Mouse (Mus musculus) left cerebral cortex, postnatal 10 days (tissue): ENCODE data around the gene Ncan. TPM values are rescaled to one million over a fixed set of nuclear protein-coding genes. Genes with fewer than 3 reads are reported as not detected.

Source experiments
- DNase-seq, 2 experiments: peaks; one replicate each; pipeline ENCODE4 v3.0.0; 2021 to 2022; ENCODE audit warnings: low spot score in 2 of 2, mixed read lengths in 1 of 2; ENCODE audit errors: extremely low spot score in 1 of 2
- intact Hi-C: fragments of 180-260 bp; cut with DNase I; formaldehyde crosslinking; loops from one replicate; pipeline ENCODE4 v1.15.1; 2025
- total RNA-seq, 2 experiments: library from RNA; stranded (reverse); gene quantifications; 2 replicates each; pipeline ENCODE4 v1.2.3; 2021

Ncan gene
- total RNA-seq, 2 experiments from 2014 or later, result 392 to 416 TPM

DNA sequence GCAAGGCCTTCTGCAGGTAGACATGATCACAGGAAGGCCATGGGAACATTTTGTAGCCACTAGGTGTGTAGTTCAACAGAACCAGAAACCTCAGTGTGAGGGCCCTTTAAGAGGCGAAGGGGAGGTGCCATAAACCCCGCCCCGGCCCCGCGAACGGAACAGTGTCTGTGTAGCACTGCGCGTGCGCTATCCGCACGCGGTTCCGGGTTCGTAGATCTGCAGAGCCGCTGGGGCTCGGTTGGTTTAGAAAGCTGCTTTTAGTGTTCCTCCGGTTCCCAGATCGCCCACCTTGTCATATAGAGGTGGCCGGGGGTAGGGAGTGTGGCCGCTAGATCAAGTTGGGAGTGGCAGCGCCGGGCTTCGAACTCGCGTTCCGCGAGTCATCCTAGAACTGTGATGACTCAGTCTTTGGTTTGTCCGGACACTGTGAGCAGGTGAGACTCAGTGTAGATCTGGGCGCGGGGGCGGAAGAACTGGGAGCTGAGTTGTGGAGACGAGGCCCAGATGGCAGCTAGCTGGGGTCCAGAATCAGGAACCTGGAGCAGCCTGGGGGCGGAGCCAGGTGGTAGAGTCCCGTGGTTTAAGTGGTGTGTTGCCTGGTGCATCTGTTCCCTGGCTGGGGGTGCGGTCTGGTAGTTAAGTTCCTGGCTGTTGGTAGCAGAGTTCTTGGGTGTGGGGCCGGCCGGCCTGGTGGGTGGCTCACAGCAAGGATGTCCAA lies 10.7 kb upstream of the Ncan start, which contains the start of gene Nr2c2ap:
Gene Nr2c2ap, plus strand, starts transcription at position 168 of the 718 bp plus-strand sequence.
- peak; percentile 71 to 89 for DNase-seq
- intact Hi-C loops, result loop anchor here (5.0 kb wide), 1 partner anchor 36 kb away; no protein-coding TSS in a partner anchor

- intact Hi-C loops, result loop anchor here (5.0 kb wide), 1 partner anchor 37 kb away; no protein-coding TSS in a partner anchor
- DNase-seq, result no peak
Observed at GRCm38 (mm10) chr8:70130066-70130465, 9.4 kb upstream of the Ncan start.

DNA sequence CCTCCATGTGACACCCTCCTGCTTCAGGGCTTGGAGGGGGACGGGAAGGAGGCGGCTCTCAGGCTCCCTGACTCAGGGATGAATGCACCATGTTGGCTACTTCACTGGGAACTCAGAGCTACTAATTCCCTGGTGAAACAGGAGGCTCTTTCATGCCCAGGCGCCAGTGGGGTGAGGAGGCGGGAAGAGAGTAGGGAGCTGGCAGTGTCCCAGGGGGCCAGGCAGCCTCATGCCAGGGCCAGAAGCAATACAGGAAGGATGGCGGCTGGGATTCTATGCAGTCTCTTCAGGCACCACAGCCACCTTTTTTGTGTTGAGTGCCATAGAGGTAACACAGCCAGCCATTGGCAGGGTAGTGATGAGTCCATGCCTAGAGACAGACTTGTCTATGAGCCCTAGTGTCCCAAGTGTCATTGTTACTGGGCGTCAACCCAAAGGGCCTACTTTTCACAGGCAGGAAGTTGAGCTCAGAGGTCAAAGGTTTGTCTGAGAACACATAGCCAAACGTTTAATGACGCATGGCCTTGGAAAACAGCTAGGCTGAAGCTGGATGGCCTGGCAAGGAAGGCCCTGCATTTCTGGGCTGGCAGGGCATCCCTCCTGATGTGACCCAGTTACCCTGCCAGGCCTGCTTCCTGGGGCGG lies 8.8 kb upstream of the Ncan start:
- DNase-seq, result peak; percentile 76 to 84
- intact Hi-C loops, result no loop called here

GRCm38 (mm10) chr8:70128435-70128834 lies 7.8 kb upstream of the Ncan start:
- peak; percentile 69 to 77 for DNase-seq
- intact Hi-C loops, result no loop called here

DNA sequence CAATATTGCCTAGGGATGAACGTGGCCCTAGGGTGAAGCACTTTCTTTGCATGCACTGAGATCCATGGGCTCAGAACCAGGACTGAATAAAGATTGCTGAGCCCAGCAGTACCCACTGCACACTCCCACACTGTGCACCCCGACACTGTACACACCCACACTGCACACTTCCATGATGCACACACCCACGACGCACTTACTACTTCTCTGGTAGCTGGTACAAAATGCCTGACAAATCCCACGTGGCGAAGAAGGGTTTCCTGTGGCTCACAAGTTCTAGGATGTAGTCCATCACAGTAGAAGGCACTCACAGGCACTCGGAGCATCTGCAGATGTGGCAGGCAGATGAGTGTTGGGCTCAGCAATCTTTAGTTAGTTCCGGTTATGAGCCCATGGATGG lies 4.3 kb upstream of the Ncan start:
- intact Hi-C loops, result no loop called here
- no peak for DNase-seq

DNA sequence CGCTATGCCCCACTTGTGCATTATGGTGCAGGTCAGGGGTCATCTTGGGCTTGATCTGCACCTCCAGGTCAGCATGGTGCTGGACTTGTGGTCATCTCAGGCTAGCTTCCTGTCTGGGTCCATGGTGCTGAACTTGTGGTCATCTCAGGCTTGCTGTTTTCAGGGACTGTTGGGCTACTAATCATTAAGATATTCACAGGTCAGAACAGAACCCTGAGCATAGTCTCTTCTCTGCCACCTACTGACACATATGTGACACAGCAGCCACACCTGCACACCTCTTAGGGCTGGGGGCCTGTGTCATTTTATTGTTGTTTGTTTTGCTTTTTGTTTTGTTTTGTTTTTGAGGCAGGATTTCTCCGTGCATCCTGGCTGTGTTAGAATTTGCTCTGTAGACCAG lies 2.2 kb upstream of the Ncan start:
- no peak for DNase-seq
- intact Hi-C loops, result no loop called here

DNA sequence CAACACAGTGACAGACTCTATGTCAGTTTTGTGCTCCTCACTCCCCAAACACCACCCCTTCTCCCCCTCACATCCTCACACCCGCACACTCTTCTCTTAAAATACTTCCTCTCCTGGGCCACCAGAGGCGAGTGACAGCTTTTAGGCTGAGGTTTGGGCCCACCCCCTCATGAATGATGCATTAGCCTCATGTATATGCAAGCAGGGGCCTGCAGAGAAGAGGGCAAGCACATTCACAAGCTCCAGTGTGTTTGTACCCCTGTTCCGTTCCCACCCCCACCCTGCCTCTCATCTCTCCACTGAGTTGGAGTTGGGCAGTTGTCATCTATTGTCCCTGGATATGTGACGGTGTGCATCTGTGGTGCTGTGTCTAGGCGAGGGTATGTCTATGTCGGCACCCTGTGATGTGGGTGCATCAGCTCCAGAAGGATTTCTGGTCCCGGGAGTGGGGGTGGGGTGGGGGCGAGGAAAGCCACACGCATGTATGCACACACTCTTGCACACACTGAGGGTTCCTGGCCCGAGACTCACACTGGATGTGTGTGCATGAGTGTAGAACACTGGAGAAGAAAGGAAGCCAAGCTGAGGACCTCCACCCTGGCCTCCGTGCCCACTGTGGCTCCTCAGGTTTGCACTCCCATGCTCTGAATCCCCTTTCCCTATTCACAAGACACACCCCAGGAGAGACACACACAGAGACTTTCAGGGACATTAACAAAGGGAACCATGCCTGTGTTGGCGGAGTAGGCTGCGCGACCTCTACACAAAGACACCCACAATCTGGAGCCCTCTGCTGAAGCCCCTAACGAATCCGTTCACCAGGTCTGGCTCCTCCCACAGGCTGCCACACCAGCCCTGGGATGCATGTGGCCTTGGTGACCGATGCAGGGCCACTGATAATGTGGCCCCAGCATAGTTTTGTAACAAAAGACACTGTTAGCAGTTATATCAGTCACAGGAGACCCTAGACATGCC lies 1.7 kb downstream of the Ncan start:
- intact Hi-C loops, result no loop called here
- DNase-seq, result peak; percentile 73 to 81

DNA sequence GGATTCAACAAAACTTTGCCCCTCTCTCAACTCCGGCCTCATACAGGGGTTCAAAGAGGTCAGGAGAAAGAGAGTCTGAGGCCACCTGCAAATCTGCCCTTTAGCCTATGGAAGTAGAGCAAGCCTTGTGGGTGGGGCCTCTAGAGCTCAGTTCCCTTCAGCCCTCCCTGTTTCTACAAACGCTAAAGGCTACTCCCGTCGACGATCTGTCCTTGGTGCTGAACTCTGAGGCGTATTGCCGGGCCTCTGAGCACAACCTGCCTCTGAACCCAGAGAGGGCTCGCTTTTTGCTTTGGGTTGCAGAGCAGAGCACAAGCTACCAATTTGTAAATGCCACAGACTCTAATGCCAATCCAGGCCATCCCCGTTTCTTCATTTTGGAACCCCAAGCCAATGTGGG lies 3.1 kb downstream of the Ncan start:
- DNase-seq, result no peak
- intact Hi-C loops, result no loop called here

GRCm38 (mm10) chr8:70114892-70115291 lies 5.8 kb downstream of the Ncan start:
- intact Hi-C loops, result no loop called here
- DNase-seq, result no peak

DNA sequence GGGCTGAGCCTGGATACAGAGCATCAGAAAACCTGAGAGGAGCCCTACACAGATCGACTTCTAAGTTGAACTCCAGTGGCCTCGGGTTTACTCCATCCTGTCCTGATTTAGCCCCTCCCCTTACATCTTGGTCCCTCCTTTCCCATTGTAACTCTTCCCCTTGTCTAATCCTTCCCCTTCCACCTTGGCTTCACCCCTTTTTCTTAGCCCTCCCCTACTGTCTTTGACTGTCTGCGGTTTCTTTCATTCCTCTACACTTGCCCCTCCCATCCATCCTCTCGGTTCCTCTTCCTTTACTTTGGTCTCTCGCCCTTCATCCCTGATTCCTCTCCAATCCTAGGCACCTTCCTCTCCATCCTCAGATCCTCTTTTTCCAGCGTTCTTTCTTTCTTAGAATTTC lies 6.2 kb downstream of the Ncan start:
- intact Hi-C loops, result no loop called here
- no peak for DNase-seq

DNA sequence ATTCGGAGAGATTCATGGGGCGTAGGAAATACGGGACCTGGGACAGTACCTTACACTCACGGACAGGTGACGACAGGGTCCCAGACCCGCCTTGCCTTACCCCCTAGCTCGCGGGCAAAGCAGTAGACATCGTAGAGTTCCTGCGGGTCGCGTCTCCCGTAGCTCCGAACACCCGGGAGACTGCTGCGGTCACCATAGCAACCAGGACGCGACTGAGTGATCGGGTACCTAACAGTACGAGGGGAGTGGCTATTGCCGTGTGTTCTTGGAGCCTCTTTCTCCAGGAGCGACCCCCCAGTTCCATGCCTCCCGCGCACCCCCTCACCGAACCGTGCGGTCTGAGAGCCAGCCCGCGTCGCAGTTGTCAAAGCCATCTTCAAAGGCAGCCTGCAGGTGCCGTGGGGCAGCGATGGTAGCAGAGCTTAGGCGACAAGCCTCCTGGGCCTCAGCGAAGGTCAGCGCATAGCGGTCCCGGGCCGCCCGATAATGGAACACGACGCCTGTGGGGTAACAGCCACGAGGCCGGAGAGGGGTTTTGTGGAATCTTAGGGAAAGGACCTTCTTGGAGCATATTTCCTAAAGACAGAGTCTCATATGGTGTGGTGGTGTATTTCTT lies 8.2 kb downstream of the Ncan start:
- intact Hi-C loops, result no loop called here
- DNase-seq, result peak in 1 of 2 experiments; percentile 32

DNA sequence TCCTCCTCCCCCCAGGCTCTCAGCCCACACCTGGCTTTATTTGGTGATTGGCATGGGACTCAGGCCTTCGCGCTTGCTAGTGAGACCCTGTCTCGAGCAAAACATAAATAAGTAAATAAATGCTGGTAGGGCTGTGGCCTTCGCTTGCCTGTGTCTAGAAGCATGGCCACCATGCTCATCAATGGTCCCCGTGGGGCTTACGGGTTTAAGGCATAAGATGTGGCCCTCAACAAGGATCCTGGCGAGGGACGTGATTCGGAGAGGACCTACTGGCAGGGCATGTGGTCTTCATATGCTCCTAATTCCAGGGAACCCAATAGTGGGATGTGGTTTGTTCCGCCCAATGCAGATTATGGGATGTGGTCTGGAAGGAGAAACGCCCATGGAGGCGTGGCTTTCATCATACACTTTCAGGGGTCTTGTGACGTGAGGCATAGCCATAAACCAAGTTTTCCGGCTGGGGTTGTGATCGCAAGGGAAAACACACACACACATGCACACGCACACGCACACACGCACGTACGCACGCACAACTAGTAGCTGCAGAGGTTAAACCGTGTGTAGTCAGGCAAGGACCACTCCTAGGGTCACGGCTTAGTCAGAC lies 9.4 kb downstream of the Ncan start:
- intact Hi-C loops, result no loop called here
- no peak for DNase-seq

DNA sequence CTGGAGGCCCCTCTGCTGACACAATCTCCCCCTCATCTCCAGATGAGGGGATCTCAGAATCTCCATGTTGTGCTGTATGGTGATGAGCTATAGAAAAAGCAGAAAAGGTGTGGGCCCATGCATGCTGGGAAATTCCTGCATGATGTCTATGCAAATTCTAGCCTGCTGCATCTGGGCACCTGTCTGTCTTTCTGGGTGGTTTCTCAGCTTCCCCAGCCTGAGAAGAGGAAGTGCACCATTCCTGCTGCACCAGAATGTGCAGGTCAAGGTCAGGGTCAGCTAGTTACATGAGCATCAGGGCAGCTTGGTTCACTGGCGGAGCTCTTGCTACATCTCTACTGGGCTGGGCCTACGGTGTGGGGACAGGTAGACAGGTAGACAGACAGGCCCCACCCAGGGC lies 10.2 kb downstream of the Ncan start:
- intact Hi-C loops, result no loop called here
- DNase-seq, result no peak

- no peak for DNase-seq
- intact Hi-C loops, result no loop called here
Observed at GRCm38 (mm10) chr8:70104922-70105321, 15.8 kb downstream of the Ncan start.

GRCm38 (mm10) chr8:70104506-70104905 lies 16.2 kb downstream of the Ncan start:
- intact Hi-C loops, result no loop called here
- DNase-seq, result peak in 1 of 2 experiments; percentile 52

DNA sequence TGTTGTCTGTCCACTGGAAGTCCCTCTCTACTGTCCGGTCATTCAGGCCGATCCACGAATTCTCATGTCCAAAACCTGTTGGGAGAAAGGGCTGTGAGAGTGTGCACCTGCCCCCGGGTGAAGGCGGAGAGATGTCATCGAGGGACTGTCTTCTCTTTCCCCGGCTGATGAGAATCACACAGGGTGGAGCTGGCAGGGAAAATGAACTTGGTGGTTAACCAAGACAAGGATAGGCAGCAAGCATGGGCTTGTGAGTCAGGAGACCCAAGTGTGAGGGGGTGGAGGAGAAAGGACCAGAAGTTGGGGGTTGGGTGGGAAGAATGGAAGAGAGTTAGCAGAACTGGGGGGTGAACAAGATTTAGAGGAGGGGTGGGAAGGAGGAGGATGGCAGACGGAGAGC lies 20.4 kb downstream of the Ncan start:
- peak in 1 of 2 experiments; percentile 28 for DNase-seq

DNA sequence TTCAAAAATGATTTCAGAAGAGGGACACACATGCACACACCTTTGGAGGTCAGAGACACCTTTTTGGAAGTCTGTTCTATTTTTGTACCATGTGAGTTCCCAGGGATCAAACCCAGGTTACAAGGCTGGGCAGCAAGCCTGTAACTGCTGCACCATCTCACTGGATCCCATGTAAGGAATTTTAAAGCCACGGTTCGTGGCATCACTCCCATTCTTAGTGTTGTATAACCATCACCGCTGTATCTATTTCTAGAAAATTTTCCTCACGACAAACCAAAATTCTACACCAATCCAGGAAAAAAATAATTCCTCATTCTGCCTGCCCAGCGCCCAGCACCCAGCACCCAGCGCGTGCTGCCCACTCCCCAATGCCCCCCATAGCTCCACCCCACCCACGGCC lies 21.4 kb downstream of the Ncan start:
- intact Hi-C loops, result no loop called here
- peak in 1 of 2 experiments; percentile 28 for DNase-seq

More for the DNA sequence above, 20.4 kb downstream of the Ncan start:
- intact Hi-C loops, result no loop called here

- intact Hi-C loops, result no loop called here
- DNase-seq, result no peak
Observed at GRCm38 (mm10) chr8:70092786-70093185, 27.9 kb downstream of the Ncan start.
